Mouse (Mus musculus) brain, embryonic 14.5 days (tissue): ENCODE results near the gene Bdh1. TPM values are rescaled to one million over a fixed set of nuclear protein-coding genes. Genes with fewer than 3 reads are reported as not detected.

Experiments used
- DNase-seq: peaks from one replicate; pipeline ENCODE4 v3.0.0-alpha.2; 2011; ENCODE audit warnings: low read depth
- CTCF ChIP-seq: fragments of 200-500 bp; IDR thresholded peaks from 2 replicates; pipeline ENCODE4 v1.5.1; 2012; ENCODE audit warnings: inconsistent platforms, mild to moderate bottlenecking, moderate library complexity, borderline replicate concordance; ENCODE audit not compliant: insufficient read depth, insufficient read length; ENCODE audit errors: extremely low read depth
- POLR2A ChIP-seq: fragments of 200-500 bp; IDR thresholded peaks from 2 replicates; pipeline ENCODE4 v1.6.1; 2012; ENCODE audit warnings: mild to moderate bottlenecking, inconsistent platforms, borderline replicate concordance; ENCODE audit not compliant: poor library complexity, insufficient read depth, insufficient read length, severe bottlenecking; ENCODE audit errors: extremely low read depth
- polyA plus RNA-seq: library from polyadenylated mRNA; depleted of rRNA; stranded (reverse); fragments of >200 nt; gene quantifications from 2 replicates; pipeline ENCODE4 v1.2.3, GENCODE M21; 2012

Bdh1 gene
- polyA plus RNA-seq, 1 experiment: 142 TPM

- no peak for TF ChIP-seq CTCF
- no peak for TF ChIP-seq POLR2A
- DNase-seq: no peak
Observed at GRCm38 (mm10) chr16:31471994-31472393, 49.9 kb downstream of the Bdh1 start.

DNA sequence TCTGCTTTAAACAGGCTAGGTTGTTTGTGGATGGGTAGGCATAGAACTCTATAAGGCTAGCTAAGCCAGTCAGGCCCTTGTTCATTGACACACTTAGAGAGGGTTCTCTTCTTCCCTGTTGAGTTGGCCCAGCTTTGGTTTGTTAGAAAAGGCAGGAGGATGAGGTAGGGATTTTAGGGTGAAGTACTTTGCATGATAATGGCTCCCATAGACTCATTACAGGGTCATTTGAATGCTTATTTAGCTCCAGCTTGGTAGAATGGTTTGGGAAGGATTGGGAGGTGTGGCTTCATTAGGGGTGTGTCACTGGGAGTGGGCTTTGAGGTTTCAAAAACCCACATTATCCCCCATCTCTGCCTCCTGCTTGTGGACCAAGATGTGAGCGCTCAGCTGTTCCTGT, 51.1 kb downstream of the Bdh1 start:
- TF ChIP-seq CTCF: no peak
- no peak for TF ChIP-seq POLR2A
- DNase-seq: no peak

- no peak for TF ChIP-seq CTCF
- no peak for TF ChIP-seq POLR2A
- DNase-seq: peak; percentile 87
Observed at GRCm38 (mm10) chr16:31475123-31475968, 53.3 kb downstream of the Bdh1 start.

DNA sequence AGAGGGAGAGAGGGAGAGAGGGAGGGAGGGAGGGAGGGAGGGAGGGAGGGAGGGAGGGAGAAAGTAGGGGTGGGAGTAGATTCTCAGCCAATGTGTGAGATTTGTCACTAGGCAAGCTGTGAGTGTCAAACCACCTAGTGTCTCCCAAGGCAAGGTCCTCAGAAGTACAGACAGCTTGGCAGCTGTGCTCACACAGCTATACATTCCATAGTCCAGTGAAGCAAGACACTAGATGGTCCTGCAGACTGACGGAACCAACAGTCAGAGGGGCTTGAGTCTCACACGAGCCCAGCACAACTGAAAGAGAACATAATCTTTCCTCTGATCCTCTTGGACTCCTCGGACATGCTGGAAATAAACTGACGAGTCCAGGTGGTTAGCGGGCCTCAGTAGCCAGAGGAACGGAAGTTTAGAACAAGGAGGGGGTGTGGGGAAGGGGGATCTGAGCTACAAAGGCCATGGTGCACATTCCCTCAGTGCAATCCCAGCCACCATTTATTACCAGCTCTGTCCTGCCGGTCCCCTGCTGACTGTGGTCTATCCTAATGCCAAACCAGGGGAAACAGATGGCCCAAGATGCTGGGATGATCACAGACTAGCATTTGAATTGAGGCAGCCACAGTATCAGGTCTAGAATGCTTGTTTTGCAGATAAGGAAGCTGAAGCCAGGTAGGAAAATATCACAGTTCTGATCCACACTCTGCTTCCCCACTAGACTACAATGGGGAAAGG, 55.0 kb downstream of the Bdh1 start:
- peak; percentile 22 for DNase-seq
- TF ChIP-seq CTCF: no peak
- TF ChIP-seq POLR2A: no peak

DNA sequence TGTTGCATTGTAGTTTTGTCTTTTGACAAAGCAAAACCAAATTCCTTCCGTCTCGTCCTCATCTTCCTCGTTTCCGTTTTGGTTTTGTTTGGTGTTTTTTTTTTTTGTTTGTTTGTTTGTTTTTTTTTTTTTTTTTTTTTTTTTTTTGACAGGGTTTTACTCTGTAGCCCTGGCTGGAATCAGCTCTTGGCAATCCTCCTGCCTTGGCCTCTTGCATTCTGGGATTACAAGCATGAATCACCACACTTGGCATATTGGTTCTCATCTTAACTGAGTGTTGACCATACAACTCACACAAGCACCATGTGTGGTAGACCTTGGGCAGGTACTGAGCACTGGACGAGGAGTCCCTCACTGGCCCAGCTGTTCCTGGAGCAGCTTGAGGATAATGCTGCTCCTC, 63.3 kb downstream of the Bdh1 start:
- no peak for DNase-seq
- TF ChIP-seq POLR2A: no peak
- TF ChIP-seq CTCF: no peak

- DNase-seq: no peak
- no peak for TF ChIP-seq POLR2A
- TF ChIP-seq CTCF: no peak
Observed at GRCm38 (mm10) chr16:31487266-31487665, 65.2 kb downstream of the Bdh1 start.

DNA sequence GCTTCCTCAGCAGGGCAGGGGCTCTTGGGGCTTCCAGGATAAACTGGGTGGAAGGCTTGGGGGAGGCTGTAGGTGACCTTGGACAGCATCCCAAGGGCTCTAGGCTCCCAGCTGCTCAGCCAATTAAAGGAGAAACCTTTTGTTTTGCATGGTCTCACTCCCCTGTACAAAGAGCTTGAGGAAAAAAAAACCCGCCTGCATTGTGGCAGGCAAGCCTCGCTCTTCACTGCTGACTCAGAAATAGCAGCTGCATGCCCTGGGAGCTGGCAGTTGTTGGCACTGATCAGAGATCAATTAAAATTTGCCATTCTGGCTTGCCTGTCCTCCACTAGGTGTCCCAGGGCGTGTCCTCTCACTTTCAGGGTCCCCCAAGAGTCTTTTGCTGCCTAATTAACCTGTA, 67.0 kb downstream of the Bdh1 start:
- peak; percentile 91 for DNase-seq
- TF ChIP-seq POLR2A (no peak), CTCF (no peak; the same call in 1 of the 2 replicates)

DNA sequence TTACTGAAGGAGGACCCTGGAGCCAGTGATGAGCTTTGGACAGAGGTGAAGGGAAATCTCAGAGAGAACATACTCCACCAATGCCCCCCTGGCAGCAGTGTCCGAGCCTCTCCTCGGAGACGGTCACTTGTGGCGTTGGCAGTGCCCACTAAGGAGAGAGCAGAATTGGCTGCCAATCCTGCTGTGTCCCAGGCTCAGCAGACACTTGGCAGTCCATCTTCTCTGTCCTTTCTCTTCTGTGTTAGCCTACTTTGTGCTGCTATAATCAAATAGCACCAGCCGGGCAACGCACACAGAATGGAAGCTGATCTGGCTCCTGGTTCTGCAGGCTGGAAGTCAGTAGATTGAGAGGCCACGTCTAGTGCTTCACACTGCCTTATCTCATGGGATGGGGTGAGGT, 68.9 kb downstream of the Bdh1 start:
- no peak for DNase-seq
- TF ChIP-seq POLR2A (no peak), CTCF (no peak)

- TF ChIP-seq CTCF (no peak), POLR2A (no peak)
- DNase-seq: peak; percentile 65
Observed at GRCm38 (mm10) chr16:31492921-31493549, 71.0 kb downstream of the Bdh1 start.

GRCm38 (mm10) chr16:31493550-31493965, 71.5 kb downstream of the Bdh1 start:
- DNase-seq: no peak
- TF ChIP-seq POLR2A: no peak
- no peak for TF ChIP-seq CTCF

- TF ChIP-seq CTCF: no peak
- no peak for TF ChIP-seq POLR2A
- DNase-seq: no peak
Observed at GRCm38 (mm10) chr16:31493991-31494390, 71.9 kb downstream of the Bdh1 start.

- no peak for TF ChIP-seq CTCF
- TF ChIP-seq POLR2A: no peak
Observed at GRCm38 (mm10) chr16:31495356-31495755, 73.3 kb downstream of the Bdh1 start.

GRCm38 (mm10) chr16:31495769-31496168, 73.7 kb downstream of the Bdh1 start:
- no peak for DNase-seq
- TF ChIP-seq POLR2A (no peak), CTCF (no peak)

More at GRCm38 (mm10) chr16:31495356-31495755, 73.3 kb downstream of the Bdh1 start:
- no peak for DNase-seq

DNA sequence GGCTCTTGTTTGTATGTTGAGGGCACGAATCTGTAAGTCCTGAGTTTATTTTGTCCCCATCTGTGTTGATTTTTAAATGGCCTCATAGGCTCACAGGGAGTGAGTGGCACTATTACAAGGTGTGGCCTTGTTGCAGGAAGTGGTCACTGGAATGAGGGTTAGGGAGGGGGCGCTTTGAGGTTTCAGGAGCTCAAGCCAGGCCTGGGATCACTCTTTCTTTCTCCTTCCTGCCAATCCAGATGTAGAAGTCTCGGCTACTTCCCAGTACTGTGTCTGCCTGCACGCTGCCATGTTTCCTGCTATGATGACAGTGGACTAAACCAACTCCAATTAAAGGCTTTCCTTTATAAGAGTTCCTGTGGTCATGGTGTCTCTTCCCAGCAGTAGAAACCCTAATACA, 76.3 kb downstream of the Bdh1 start:
- TF ChIP-seq POLR2A: no peak
- TF ChIP-seq CTCF: no peak
- DNase-seq: no peak

DNA sequence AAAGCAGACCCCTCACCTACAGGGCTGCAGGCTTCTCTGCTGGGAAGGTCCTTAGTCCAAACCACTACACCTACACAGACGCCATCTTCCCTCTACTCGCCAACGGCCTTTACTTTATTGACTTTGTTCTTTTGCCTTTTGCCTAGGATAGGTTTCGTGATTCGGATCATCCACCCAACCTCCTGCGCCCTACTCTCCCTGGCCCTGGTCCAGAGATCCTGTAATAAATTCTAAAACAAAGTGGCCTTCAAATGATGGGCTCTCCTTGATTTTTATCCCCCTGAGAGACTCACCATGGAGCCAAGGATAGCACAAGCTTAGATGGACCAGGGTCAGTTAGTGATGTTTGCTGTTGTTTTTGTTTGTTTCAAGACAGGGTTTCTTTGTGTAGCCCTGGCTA, 76.9 kb downstream of the Bdh1 start:
- TF ChIP-seq CTCF: no peak
- no peak for TF ChIP-seq POLR2A
- no peak for DNase-seq
